Mouse (Mus musculus) heart, adult 2 months (tissue): ENCODE data around the gene Chrd. TPM values are rescaled to one million over a fixed set of nuclear protein-coding genes. Genes with fewer than 3 reads are reported as not detected.

Experiments
- DNase-seq, 2 experiments: peaks; one replicate each; pipeline ENCODE4 v3.0.0; 2021
- H3K27ac ChIP-seq: fragments of 200-600 bp; 2 replicates; pipeline ENCODE4 v1.8.1; 2022
- H3K27me3 ChIP-seq: fragments of 200-500 bp; 2 replicates; pipeline ENCODE4 v1.6.1; 2012; ENCODE audit warnings: mild to moderate bottlenecking, low read length, inconsistent platforms, mixed read lengths; ENCODE audit not compliant: control insufficient read depth, insufficient read depth
- H3K36me3 ChIP-seq: fragments of 200-500 bp; 2 replicates; pipeline ENCODE4 v1.6.1; 2012; ENCODE audit warnings: low read length, inconsistent platforms; ENCODE audit not compliant: control insufficient read depth, insufficient read depth
- H3K4me1 ChIP-seq: fragments of 200-500 bp; 2 replicates; pipeline ENCODE4 v1.6.1; 2011; ENCODE audit warnings: low read length; ENCODE audit not compliant: control insufficient read depth, insufficient read depth
- H3K4me3 ChIP-seq: fragments of 200-600 bp; 2 replicates; pipeline ENCODE4 v1.8.1; 2022
- H3K79me2 ChIP-seq: fragments of 200-500 bp; replicated peaks from 2 replicates; pipeline ENCODE4 v1.6.1; 2012; ENCODE audit warnings: mild to moderate bottlenecking, inconsistent platforms, low read length, moderate library complexity, mixed read lengths; ENCODE audit not compliant: control insufficient read depth, insufficient read depth
- H3K9ac ChIP-seq: fragments of 200-500 bp; 2 replicates; pipeline ENCODE4 v1.6.1; 2012; ENCODE audit warnings: low read depth, mild to moderate bottlenecking, control low read depth, inconsistent platforms, low read length, mixed read lengths
- CTCF ChIP-seq: fragments of 200-600 bp; IDR thresholded peaks from 2 replicates; pipeline ENCODE4 v1.8.1; 2022; ENCODE audit warnings: antibody characterized with exemption, mild to moderate bottlenecking, moderate library complexity
- EP300 ChIP-seq: fragments of 200-500 bp; IDR thresholded peaks from 2 replicates; pipeline ENCODE4 v1.6.1; 2011; ENCODE audit warnings: low read depth, low read length, control low read depth; ENCODE audit not compliant: insufficient read depth
- POLR2A ChIP-seq: fragments of 200-500 bp; IDR thresholded peaks from 2 replicates; pipeline ENCODE4 v1.6.1; 2011; ENCODE audit warnings: mild to moderate bottlenecking, low read depth, low read length, control low read depth; ENCODE audit not compliant: insufficient read depth
- WGBS: fragments of 180-500 bp; shearing (Covaris S2); methylation state at CpG from one replicate; pipeline ENCODE4 v1.1.7; 2018; 5-methylcytosine and 5-hydroxymethylcytosine counted together
- intact Hi-C: fragments of 180-260 bp; cut with DNase I; formaldehyde crosslinking; loops from one replicate; pipeline ENCODE4 v1.15.1; 2025
- long read RNA-seq: library from polyadenylated mRNA; stranded (forward); transcript quantifications from one replicate; pipeline ENCODE4 v2.0.0, GENCODE M21; 2021
- polyA plus RNA-seq: library from polyadenylated mRNA; depleted of rRNA; stranded (reverse); fragments of >200 nt; gene quantifications from 2 replicates; pipeline ENCODE4 v1.2.3, GENCODE M21; 2012; rRNA removed
- total RNA-seq, 2 experiments: library from RNA; stranded (reverse); gene quantifications; 2 replicates each; pipeline ENCODE4 v1.2.3; 2021

Gene Chrd
- total RNA-seq (1 to 10 TPM; 2.0 to 2.2 TPM), polyA plus RNA-seq (3.6 and 4.8 TPM in 2 replicates)
- long read RNA-seq, partial matches to known transcripts: 0 of 1 reads
- long read RNA-seq, other reads (novel, unspliced or antisense): 1 of 1 reads

GRCm38 (mm10) chr16:20732925-20733730 lies at the start of gene Chrd:
Gene Chrd (plus strand): TSS chr16:20733127.
- H3K79me2 ChIP-seq: no peaks in the 10 kb centered on the region
- WGBS: under 1% methylated on average over 45 of the region's 70 CpGs
- intact Hi-C loops: no loop called here
- H3K9ac ChIP-seq: peak within 1 kb of the TSS; percentile 70
- H3K4me3 ChIP-seq: peak within 1 kb of the TSS; percentile 59
- H3K27me3 ChIP-seq: peaks cover 2% of the 10 kb centered on the region; the same call in 1 of the 2 replicates
- DNase-seq: peak; percentile 75 to 80
- H3K27ac ChIP-seq: peak within 1 kb of the TSS; percentile 62
- no peaks in the 10 kb centered on the region; the same call in 1 of the 2 replicates for H3K4me1 ChIP-seq
- no peaks in the 10 kb centered on the region for H3K36me3 ChIP-seq
- TF ChIP-seq POLR2A (no peak), EP300 (no peak), CTCF (no peak)

GRCm38 (mm10) chr16:20690774-20691173 lies 42.2 kb upstream of the Chrd start:
- intact Hi-C loops: no loop called here
- Histone ChIP-seq H3K4me3 (no peak overlapping the region), H3K27me3 (no peaks in the 10 kb centered on the region), H3K27ac (no peak overlapping the region), H3K4me1 (peaks cover 14% of the 10 kb centered on the region), H3K9ac (no peak overlapping the region), H3K36me3 (peaks cover 4% of the 10 kb centered on the region; the same call in 1 of the 2 replicates), H3K79me2 (no peaks in the 10 kb centered on the region)
- TF ChIP-seq CTCF: no peak
- no peak for TF ChIP-seq EP300
- no peak for TF ChIP-seq POLR2A
- WGBS: 77% methylated on average over 3 of the region's 3 CpGs
- DNase-seq: no peak

- DNase-seq: no peak
- no peak overlapping the region for H3K27ac ChIP-seq
- WGBS: 50% methylated on average over 1 of the region's 1 CpGs
- intact Hi-C loops: no loop called here
- no peaks in the 10 kb centered on the region for H3K27me3 ChIP-seq
- peaks cover 16% of the 10 kb centered on the region for H3K4me1 ChIP-seq
- no peak overlapping the region for H3K9ac ChIP-seq
- TF ChIP-seq POLR2A: no peak
- no peak for TF ChIP-seq CTCF
- TF ChIP-seq EP300: no peak
- no peak overlapping the region for H3K4me3 ChIP-seq
- H3K79me2 ChIP-seq: no peaks in the 10 kb centered on the region
- peaks cover 4% of the 10 kb centered on the region; the same call in 1 of the 2 replicates for H3K36me3 ChIP-seq
Observed at GRCm38 (mm10) chr16:20691617-20692016, 41.3 kb upstream of the Chrd start.

GRCm38 (mm10) chr16:20692241-20692965 lies 40.5 kb upstream of the Chrd start:
- H3K79me2 ChIP-seq: no peaks in the 10 kb centered on the region
- WGBS: 68% methylated on average over 16 of the region's 16 CpGs
- no peak overlapping the region; the same call in 1 of the 2 replicates for H3K9ac ChIP-seq
- H3K36me3 ChIP-seq: peaks cover 4% of the 10 kb centered on the region; the same call in 1 of the 2 replicates
- no peak overlapping the region for H3K27ac ChIP-seq
- intact Hi-C loops: no loop called here
- no peak for DNase-seq
- H3K4me3 ChIP-seq: no peak overlapping the region
- H3K4me1 ChIP-seq: peaks cover 16% of the 10 kb centered on the region
- H3K27me3 ChIP-seq: no peaks in the 10 kb centered on the region
- TF ChIP-seq POLR2A: no peak
- no peak for TF ChIP-seq CTCF
- TF ChIP-seq EP300: no peak

GRCm38 (mm10) chr16:20693111-20693701 lies 39.7 kb upstream of the Chrd start, which contains the start of gene Fam131a:
Gene Fam131a (plus strand): TSS chr16:20693241.
- WGBS: under 1% methylated on average over 37 of the region's 37 CpGs
- Histone ChIP-seq H3K36me3 (peaks cover 4% of the 10 kb centered on the region; the same call in 1 of the 2 replicates), H3K27ac (peak within 1 kb of the TSS; percentile 90), H3K4me1 (peaks cover 16% of the 10 kb centered on the region), H3K4me3 (peak within 1 kb of the TSS; percentile 81), H3K9ac (peak within 1 kb of the TSS; percentile 90), H3K27me3 (no peaks in the 10 kb centered on the region), H3K79me2 (no peaks in the 10 kb centered on the region)
- intact Hi-C loops: loop anchor here (1.0 kb wide), 1 partner anchor 18 kb away; no protein-coding TSS in a partner anchor
- TF ChIP-seq EP300: peak; percentile 57
- peak; percentile 70 for TF ChIP-seq POLR2A
- TF ChIP-seq CTCF: 0 out of 2 replicates have a peak, but pooled peaks have one; percentile 1
- DNase-seq: peak; percentile 92 to 94
